Mouse (Mus musculus) erythroblast, embryonic 14.5 days (primary cell): ENCODE measurements around the gene Nr2c1.

Experiments
- GATA1 ChIP-seq: IDR thresholded peaks from 2 replicates; pipeline ENCODE4 v1.6.1; 2012; ENCODE audit warnings: low read length, inconsistent platforms, mixed read lengths
- TAL1 ChIP-seq: IDR thresholded peaks from 3 replicates; pipeline ENCODE4 v1.6.1; 2012; ENCODE audit warnings: low read length, inconsistent platforms, mixed read lengths

DNA sequence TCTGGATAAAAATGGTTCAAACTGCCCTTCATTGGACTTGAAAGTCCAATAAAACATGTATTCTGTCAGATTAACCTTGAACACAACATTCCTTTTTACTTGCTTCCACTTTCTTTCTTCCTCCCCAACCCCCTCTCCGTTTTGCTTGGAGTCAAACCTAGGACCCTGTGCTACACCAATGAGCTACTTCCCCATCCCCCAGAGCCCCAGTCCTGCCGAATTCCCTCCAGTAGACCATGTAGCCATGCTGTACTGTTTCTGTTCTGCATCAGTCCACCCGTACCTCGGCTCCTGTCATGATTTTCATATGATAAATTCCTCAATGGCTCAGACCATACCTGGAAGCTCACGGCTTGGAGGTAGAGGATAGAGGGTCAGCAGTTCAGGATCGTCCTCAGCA lies 83.2 kb downstream of the Nr2c1 start:
- TF ChIP-seq GATA1 (no peak), TAL1 (no peak)
